7 mouse cellular contexts compared by ENCODE assay signal in genomic region chr14:56575416-56575815, GRCm38 (mm10). TPM values are rescaled to one million over a fixed set of nuclear protein-coding genes. Genes with fewer than 3 reads are reported as not detected.
DNase-seq lines count a peak whose midpoint lies in the region; ATAC-seq lines count a peak whose summit lies in the region.

TSS of gene Cenpj (minus strand) at chr14:56575425.
TSS of gene Parp4 (plus strand) at chr14:56575619.

- H3K36me3 ChIP-seq in embryonic facial prominence, embryonic 11.5 days (replicated peaks; ENCODE audit: control insufficient read depth, insufficient read depth, low read depth, low read length): no peaks in the 10 kb centered on the region
- no peaks in the 10 kb centered on the region for H3K36me3 ChIP-seq in limb, embryonic 12.5 days
- no peaks in the 10 kb centered on the region for H3K36me3 ChIP-seq in midbrain, embryonic 14.5 days (ENCODE audit: control insufficient read depth, insufficient read depth, low read length)

- H3K27me3 ChIP-seq in embryonic facial prominence, embryonic 11.5 days (ENCODE audit: control insufficient read depth, insufficient read depth, low read length): no peaks in the 10 kb centered on the region
- H3K27me3 ChIP-seq in limb, embryonic 12.5 days: no peaks in the 10 kb centered on the region; the same call in 1 of the 2 replicates
- no peaks in the 10 kb centered on the region for H3K27me3 ChIP-seq in midbrain, embryonic 14.5 days (ENCODE audit: control insufficient read depth, insufficient read depth, low read length)

- 1% methylated on average over 24 of the region's 24 CpGs for WGBS in embryonic facial prominence, embryonic 11.5 days
- under 1% methylated on average over 24 of the region's 24 CpGs for WGBS in limb, embryonic 12.5 days
- WGBS in midbrain, embryonic 14.5 days: 1% methylated on average over 24 of the region's 24 CpGs

- no peak within 1 kb of the TSS for H3K27ac ChIP-seq in embryonic facial prominence, embryonic 11.5 days (replicated peaks; ENCODE audit: low read depth, low read length)
- H3K27ac ChIP-seq in limb, embryonic 12.5 days: no peak within 1 kb of the TSS
- H3K27ac ChIP-seq in midbrain, embryonic 14.5 days (replicated peaks; ENCODE audit: low read depth, low read length): no peak within 1 kb of the TSS

- peak; percentile 93 for DNase-seq in adrenal gland, postnatal 10 days
- peak; percentile 67 for DNase-seq in embryonic facial prominence, embryonic 11.5 days (ENCODE audit: low spot score)
- DNase-seq in heart, adult 11 months: peak; percentile 100
- DNase-seq in kidney, adult 18-20 months: peak; percentile 91
- peak; percentile 40 for DNase-seq in midbrain, embryonic 14.5 days
- peak; percentile 78 to 82 for DNase-seq in spleen, adult 18-20 months

- H3K9ac ChIP-seq in embryonic facial prominence, embryonic 11.5 days (replicated peaks; ENCODE audit: low read length): peak within 1 kb of the TSS; percentile 52
- H3K9ac ChIP-seq in limb, embryonic 12.5 days (replicated peaks): peak within 1 kb of the TSS; percentile 65
- H3K9ac ChIP-seq in midbrain, embryonic 14.5 days (replicated peaks; ENCODE audit: low read length): peak within 1 kb of the TSS; percentile 37; the same call in 1 of the 2 replicates

- peak within 1 kb of the TSS; percentile 40 for H3K4me3 ChIP-seq in embryonic facial prominence, embryonic 11.5 days (ENCODE audit: low read depth, low read length)
- peak within 1 kb of the TSS; percentile 58 for H3K4me3 ChIP-seq in limb, embryonic 12.5 days (replicated peaks)
- peak within 1 kb of the TSS; percentile 33 for H3K4me3 ChIP-seq in midbrain, embryonic 14.5 days (replicated peaks; ENCODE audit: low read depth, low read length)

- no peak for ATAC-seq in embryonic facial prominence, embryonic 11.5 days (replicated peaks; ENCODE audit: insufficient number of reproducible peaks, low FRiP score, low TSS enrichment, low read depth)
- no peak for ATAC-seq in limb, embryonic 12.5 days (ENCODE audit: insufficient number of reproducible peaks, insufficient read depth, low FRiP score, low TSS enrichment, low read depth)
- no peak for ATAC-seq in midbrain, embryonic 14.5 days (ENCODE audit: low FRiP score, low TSS enrichment)

- no peaks in the 10 kb centered on the region for H3K9me3 ChIP-seq in embryonic facial prominence, embryonic 11.5 days (replicated peaks; ENCODE audit: control insufficient read depth, low read length)
- H3K9me3 ChIP-seq in limb, embryonic 12.5 days: no peaks in the 10 kb centered on the region
- H3K9me3 ChIP-seq in midbrain, embryonic 14.5 days (ENCODE audit: control insufficient read depth, low read length): no peaks in the 10 kb centered on the region

- no peaks in the 10 kb centered on the region for H3K4me1 ChIP-seq in embryonic facial prominence, embryonic 11.5 days (ENCODE audit: control insufficient read depth, insufficient read depth, low read length)
- H3K4me1 ChIP-seq in limb, embryonic 12.5 days (replicated peaks): peaks cover 13% of the 10 kb centered on the region
- H3K4me1 ChIP-seq in midbrain, embryonic 14.5 days (ENCODE audit: control insufficient read depth, insufficient read depth, low read length): peaks cover 9% of the 10 kb centered on the region

- H3K4me2 ChIP-seq in embryonic facial prominence, embryonic 11.5 days (ENCODE audit: low read depth, low read length): peak within 1 kb of the TSS; percentile 69
- H3K4me2 ChIP-seq in limb, embryonic 12.5 days: peak within 1 kb of the TSS; percentile 80
- H3K4me2 ChIP-seq in midbrain, embryonic 14.5 days (ENCODE audit: low read length): peak within 1 kb of the TSS; percentile 56

RNA-seq across cellular contexts. Expression of gene Cenpj, which starts in this region (rescaled TPM):
- total RNA-seq in adrenal gland, postnatal 10 days (2021): 1 to 10 TPM; 7.2 to 8.0 TPM
- polyA plus RNA-seq in embryonic facial prominence, embryonic 11.5 days (2014; fragmentation: Nextera tagmentation; extraction: Ambion mirVana): 21.7 and 26.0 TPM in 2 replicates
- polyA plus RNA-seq in limb, embryonic 12.5 days (2016; fragmentation: Nextera tagmentation; extraction: Ambion mirVana): 18.2 and 18.3 TPM in 2 replicates
- 4.1 and 9.2 TPM in 2 replicates for polyA plus RNA-seq in midbrain, embryonic 14.5 days (2014; fragmentation: Nextera tagmentation; extraction: Ambion mirVana)

RNA-seq across cellular contexts. Expression of gene Parp4, which starts in this region (rescaled TPM):
- 10 to 100 TPM; 20.1 to 25.6 TPM for total RNA-seq in adrenal gland, postnatal 10 days (2021)
- polyA plus RNA-seq in embryonic facial prominence, embryonic 11.5 days (2014; fragmentation: Nextera tagmentation; extraction: Ambion mirVana): 1.0 and 1.3 TPM in 2 replicates
- 1.9 and 2.3 TPM in 2 replicates for polyA plus RNA-seq in limb, embryonic 12.5 days (2016; fragmentation: Nextera tagmentation; extraction: Ambion mirVana)
- 0.61 and 1.1 TPM in 2 replicates for polyA plus RNA-seq in midbrain, embryonic 14.5 days (2014; fragmentation: Nextera tagmentation; extraction: Ambion mirVana)

Comparison
In these comparisons a context has a peak if more than half of its experiments do, and no peak if none do; other contexts are left out.
1. DNase-seq: peak in every context shown above with its lines; median percentile 100 in heart, adult 11 months; 93 in adrenal gland, postnatal 10 days; 91 in kidney, adult 18-20 months; 80 in spleen, adult 18-20 months; 67 in embryonic facial prominence, embryonic 11.5 days; 40 in midbrain, embryonic 14.5 days.